In genomic region chr8:91117537-91117936, GRCm38 (mm10) we compare ENCODE assay signal across 18 mouse cellular contexts. TPM values are rescaled to one million over a fixed set of nuclear protein-coding genes. Genes with fewer than 3 reads are reported as not detected.
DNase-seq lines count a peak whose midpoint lies in the region; ATAC-seq and TF ChIP-seq lines count a peak whose summit lies in the region.
"Had no signal": no experiment of that assay in that cellular context is flagged by ENCODE, and none has a peak within 500 bp of the region (broad histone marks: within the 10 kb centered on the region; RNA-seq: fewer than 3 reads in every experiment).

No protein-coding gene starts in this region.

- no peak overlapping the region for H3K27ac ChIP-seq in layer of hippocampus, adult 2 months
- H3K27ac ChIP-seq: heart, embryonic 13.5 days; hindbrain, embryonic 13.5 days; neural tube, embryonic 15.5 days had no signal

- intact Hi-C loops in gastrocnemius, postnatal 14 days (cut with DNase I; ENCODE audit: low total_unique reads) = no loop called here

- ATAC-seq in granulocyte monocyte progenitor cell, adult 5-6 weeks (replicated peaks; ENCODE audit: poor library complexity, severe bottlenecking) = peak; percentile 22; the same call in 1 of the 2 replicates
- ATAC-seq: midbrain, embryonic 16.5 days had no signal

- H3K4me3 ChIP-seq in layer of hippocampus, adult 2 months = no peak overlapping the region
- H3K4me3 ChIP-seq: heart, embryonic 13.5 days; hindbrain, embryonic 13.5 days; neural tube, embryonic 15.5 days had no signal

- DNase-seq in layer of hippocampus, adult 2 months (ENCODE audit: low spot score in 2 of 2) = no peak
- no peak for DNase-seq in layer of hippocampus, adult 9-10 months (ENCODE audit: low spot score)
- peak; percentile 11 for DNase-seq in 3T3-L1 (ENCODE audit: low read depth, low spot score)
- DNase-seq in 416B (ENCODE audit: low read depth) = peak; percentile 30
- DNase-seq in natural killer cell, adult 2 months (ENCODE audit: low spot score in 2 of 2) = no peak
- no peak for DNase-seq in ovary, postnatal 14 days (ENCODE audit: low spot score)
- no peak for DNase-seq in gastrocnemius, postnatal 14 days
- DNase-seq: adrenal gland, adult 8-10 months; cerebellum, adult 9-10 months; kidney, postnatal 14 days; liver; lung, postnatal 4 days; right cerebral cortex, postnatal 25 days had no signal

- peak; percentile 42 for TF ChIP-seq CTCF in layer of hippocampus, adult 2 months (conservative IDR thresholded peaks at IDR 0.05)

RNA-seq across cellular contexts. Expression of gene Rbl2, which starts 47.7 kb away (rescaled TPM):
- 10 to 100 TPM; 38.5 to 42.3 TPM for total RNA-seq in layer of hippocampus, adult 2 months (2021)
- 29.3 and 58.5 TPM in 2 replicates for total RNA-seq in granulocyte monocyte progenitor cell, adult 5-6 weeks (2014; fragmentation: Nextera tagmentation)
- total RNA-seq in granulocyte monocyte progenitor cell, adult 5-6 weeks (2017) = 49.2 and 60.7 TPM in 2 replicates
- total RNA-seq in gastrocnemius, postnatal 14 days (2021) = 10 to 100 TPM; 18.6 to 23.8 TPM

Comparison
In these comparisons a context has a peak if more than half of its experiments do, and no peak if none do; other contexts are left out.
1. DNase-seq: peak in 3T3-L1 (single experiment) and 416B (single experiment); none in layer of hippocampus, adult 2 months (0 of 2), layer of hippocampus, adult 9-10 months (single experiment), natural killer cell, adult 2 months (0 of 2), ovary, postnatal 14 days (single experiment) and gastrocnemius, postnatal 14 days (single experiment).